Mouse (Mus musculus): Measurements from ENCODE around the gene Gm26661. TPM values are rescaled to one million over a fixed set of nuclear protein-coding genes. Genes with fewer than 3 reads are reported as not detected.

Gene Gm26661
- not detected for polyA plus RNA-seq (2021)

- POLR2A ChIA-PET = no interaction called here
- CTCF ChIA-PET = no interaction called here
- peaks cover 34% of the 10 kb centered on the region for H3K27me3 ChIP-seq
- ATAC-seq (no peak), DNase-seq (ENCODE audit: low read depth, low spot score) (no peak)
- in situ Hi-C loops (cut with MboI; ENCODE audit: low pct_unique_long_range_greater_than_20kb) = no loop called here
- no peak for TF ChIP-seq CTCF (IDR thresholded peaks at IDR 0.05)
These were observed at the start of gene Gm26661 for GRCm38 (mm10) chr14:7791532-7792159. Gene Gm26661, plus strand, starts transcription at chr14:7791587.

- in situ Hi-C loops (cut with MboI; ENCODE audit: low pct_unique_long_range_greater_than_20kb) = no loop called here
- CTCF ChIA-PET = interaction anchor here (1.4 kb wide), 1 partner anchor 16 kb away, joined by 4 read pairs; no protein-coding TSS in a partner anchor
- TF ChIP-seq CTCF (IDR thresholded peaks at IDR 0.05) = peak; percentile 68
These were observed 42.2 kb upstream of the Gm26661 start for GRCm38 (mm10) chr14:7748944-7749763.

GRCm38 (mm10) chr14:7749764-7750089 is 41.7 kb upstream of the Gm26661 start:
- in situ Hi-C loops (cut with MboI; ENCODE audit: low pct_unique_long_range_greater_than_20kb) = no loop called here
- CTCF ChIA-PET = interaction anchor here (1.4 kb wide), 1 partner anchor 16 kb away, joined by 4 read pairs; no protein-coding TSS in a partner anchor
- no peak for TF ChIP-seq CTCF (IDR thresholded peaks at IDR 0.05)
- peaks cover 22% of the 10 kb centered on the region for H3K27me3 ChIP-seq
- POLR2A ChIA-PET = no interaction called here
- DNase-seq (ENCODE audit: low read depth, low spot score) = no peak
- no peak for ATAC-seq

More at GRCm38 (mm10) chr14:7748944-7749763, 42.2 kb upstream of the Gm26661 start:
- ATAC-seq = no peak
- H3K27me3 ChIP-seq = peaks cover 16% of the 10 kb centered on the region
- DNase-seq (ENCODE audit: low read depth, low spot score) = no peak
- POLR2A ChIA-PET = no interaction called here

- ChIA-PET POLR2A (no interaction called here), CTCF (interaction anchor here (1.2 to 2.0 kb wide), 2 partner anchors 16 kb away, joined by 3 to 4 read pairs; no protein-coding TSS in a partner anchor)
- peaks cover 17% of the 10 kb centered on the region for H3K27me3 ChIP-seq
- in situ Hi-C loops (cut with MboI; ENCODE audit: low pct_unique_long_range_greater_than_20kb) = no loop called here
- DNase-seq (ENCODE audit: low read depth, low spot score) (peak; percentile 24), ATAC-seq (peak; percentile 67)
- TF ChIP-seq CTCF (IDR thresholded peaks at IDR 0.05) = peak; percentile 67
These were observed 25.6 kb upstream of the Gm26661 start for GRCm38 (mm10) chr14:7765569-7766314.

GRCm38 (mm10) chr14:7773714-7774389 is 17.5 kb upstream of the Gm26661 start:
- H3K27me3 ChIP-seq = peaks cover 44% of the 10 kb centered on the region
- in situ Hi-C loops (cut with MboI; ENCODE audit: low pct_unique_long_range_greater_than_20kb) = no loop called here
- ATAC-seq (no peak), DNase-seq (ENCODE audit: low read depth, low spot score) (no peak)
- ChIA-PET POLR2A (interaction anchor here (0.7 kb wide), 1 partner anchor 143 kb away, joined by 5 read pairs; no protein-coding TSS in a partner anchor), CTCF (no interaction called here)
- no peak for TF ChIP-seq CTCF (IDR thresholded peaks at IDR 0.05)

- CTCF ChIA-PET = no interaction called here
- in situ Hi-C loops (cut with MboI; ENCODE audit: low pct_unique_long_range_greater_than_20kb) = no loop called here
- POLR2A ChIA-PET = no interaction called here
- no peak for TF ChIP-seq CTCF (IDR thresholded peaks at IDR 0.05)
- ATAC-seq = no peak
- H3K27me3 ChIP-seq = peaks cover 24% of the 10 kb centered on the region
- DNase-seq (ENCODE audit: low read depth, low spot score) = no peak
These were observed 5.3 kb upstream of the Gm26661 start for GRCm38 (mm10) chr14:7786073-7786472.

- ChIA-PET POLR2A (no interaction called here), CTCF (interaction anchor here (1.2 kb wide), 1 partner anchor 9 kb away, joined by 4 read pairs; no protein-coding TSS in a partner anchor)
- TF ChIP-seq CTCF (IDR thresholded peaks at IDR 0.05) = no peak
- in situ Hi-C loops (cut with MboI; ENCODE audit: low pct_unique_long_range_greater_than_20kb) = no loop called here
- DNase-seq (ENCODE audit: low read depth, low spot score) = no peak
- ATAC-seq = no peak
- H3K27me3 ChIP-seq = peaks cover 26% of the 10 kb centered on the region
These were observed 1.9 kb upstream of the Gm26661 start for GRCm38 (mm10) chr14:7789266-7790030.

GRCm38 (mm10) chr14:7791061-7791531 is 291 bp upstream of the Gm26661 start:
- no peak for TF ChIP-seq CTCF (IDR thresholded peaks at IDR 0.05)
- POLR2A ChIA-PET = no interaction called here
- ATAC-seq (no peak), DNase-seq (ENCODE audit: low read depth, low spot score) (no peak)
- peaks cover 32% of the 10 kb centered on the region for H3K27me3 ChIP-seq
- in situ Hi-C loops (cut with MboI; ENCODE audit: low pct_unique_long_range_greater_than_20kb) = no loop called here
- CTCF ChIA-PET = no interaction called here

GRCm38 (mm10) chr14:7795961-7796360 is 4.6 kb downstream of the Gm26661 start:
- ChIA-PET POLR2A (no interaction called here), CTCF (no interaction called here)
- no peak for DNase-seq (ENCODE audit: low read depth, low spot score)
- peaks cover 30% of the 10 kb centered on the region for H3K27me3 ChIP-seq
- no peak for ATAC-seq
- TF ChIP-seq CTCF (IDR thresholded peaks at IDR 0.05) = no peak
- in situ Hi-C loops (cut with MboI; ENCODE audit: low pct_unique_long_range_greater_than_20kb) = no loop called here

GRCm38 (mm10) chr14:7800611-7801010 is 9.2 kb downstream of the Gm26661 start:
- TF ChIP-seq CTCF (IDR thresholded peaks at IDR 0.05) = peak; percentile 25
- DNase-seq (ENCODE audit: low read depth, low spot score) (no peak), ATAC-seq (no peak)
- ChIA-PET POLR2A (no interaction called here), CTCF (no interaction called here)
- H3K27me3 ChIP-seq = peaks cover 9% of the 10 kb centered on the region
- in situ Hi-C loops (cut with MboI; ENCODE audit: low pct_unique_long_range_greater_than_20kb) = no loop called here

Measured in Patski (cell line).